Mouse (Mus musculus): ENCODE results near the gene Prpf40b. TPM values are rescaled to one million over a fixed set of nuclear protein-coding genes. Genes with fewer than 3 reads are reported as not detected.

Prpf40b gene
- total and polyA plus RNA-seq, 2 experiments = 7.9 to 27.9 TPM

GRCm38 (mm10) chr15:99328011-99328410 lies 33.1 kb downstream of the Prpf40b start:
- H3K27ac ChIP-seq (replicated peaks; ENCODE audit: insufficient read depth, low read depth, low read length) = no peak overlapping the region
- no peak overlapping the region for H3K9ac ChIP-seq (ENCODE audit: low read depth, low read length)
- H3K79me2 ChIP-seq (ENCODE audit: control insufficient read depth, insufficient read depth, low read length) = no peaks in the 10 kb centered on the region
- no peak for TF ChIP-seq CTCF (IDR thresholded peaks at IDR 0.05; ENCODE audit: low read depth, low read length)
- TF ChIP-seq POLR2A (IDR thresholded peaks at IDR 0.05; ENCODE audit: extremely low read depth, insufficient read depth, low read length) = no peak
- H3K36me3 ChIP-seq (ENCODE audit: control insufficient read depth, insufficient read depth, low read length) = no peaks in the 10 kb centered on the region
- H3K4me3 ChIP-seq (ENCODE audit: insufficient read depth, low read depth, low read length) = no peak overlapping the region
- H3K4me1 ChIP-seq (ENCODE audit: control insufficient read depth, insufficient read depth, low read length) = peaks cover 6% of the 10 kb centered on the region; the same call in 1 of the 2 replicates
- no peaks in the 10 kb centered on the region for H3K27me3 ChIP-seq (ENCODE audit: control insufficient read depth, insufficient read depth, low read length)
- WGBS = 98% methylated on average over 5 of the region's 5 CpGs
- DNase-seq (ENCODE audit: extremely low read depth, low read depth, low spot score) = no peak

- Histone ChIP-seq H3K9ac (ENCODE audit: low read depth, low read length) (no peak overlapping the region), H3K27ac (replicated peaks; ENCODE audit: insufficient read depth, low read depth, low read length) (no peak overlapping the region), H3K36me3 (ENCODE audit: control insufficient read depth, insufficient read depth, low read length) (no peaks in the 10 kb centered on the region), H3K4me1 (ENCODE audit: control insufficient read depth, insufficient read depth, low read length) (peaks cover 11% of the 10 kb centered on the region; the same call in 1 of the 2 replicates), H3K4me3 (ENCODE audit: insufficient read depth, low read depth, low read length) (no peak overlapping the region), H3K79me2 (ENCODE audit: control insufficient read depth, insufficient read depth, low read length) (no peaks in the 10 kb centered on the region), H3K27me3 (ENCODE audit: control insufficient read depth, insufficient read depth, low read length) (no peaks in the 10 kb centered on the region)
- TF ChIP-seq CTCF (IDR thresholded peaks at IDR 0.05; ENCODE audit: low read depth, low read length) = no peak
- TF ChIP-seq POLR2A (IDR thresholded peaks at IDR 0.05; ENCODE audit: extremely low read depth, insufficient read depth, low read length) = no peak
- WGBS = 68% methylated on average over 2 of the region's 2 CpGs
- no peak for DNase-seq (ENCODE audit: extremely low read depth, low read depth, low spot score)
These were observed 35.4 kb downstream of the Prpf40b start for GRCm38 (mm10) chr15:99330324-99330723.

- TF ChIP-seq POLR2A (IDR thresholded peaks at IDR 0.05; ENCODE audit: extremely low read depth, insufficient read depth, low read length) = no peak
- TF ChIP-seq CTCF (IDR thresholded peaks at IDR 0.05; ENCODE audit: low read depth, low read length) = no peak
- Histone ChIP-seq H3K27ac (replicated peaks; ENCODE audit: insufficient read depth, low read depth, low read length) (no peak overlapping the region), H3K27me3 (ENCODE audit: control insufficient read depth, insufficient read depth, low read length) (no peaks in the 10 kb centered on the region), H3K36me3 (ENCODE audit: control insufficient read depth, insufficient read depth, low read length) (no peaks in the 10 kb centered on the region), H3K79me2 (ENCODE audit: control insufficient read depth, insufficient read depth, low read length) (no peaks in the 10 kb centered on the region), H3K4me1 (ENCODE audit: control insufficient read depth, insufficient read depth, low read length) (peaks cover 11% of the 10 kb centered on the region; the same call in 1 of the 2 replicates), H3K4me3 (ENCODE audit: insufficient read depth, low read depth, low read length) (no peak overlapping the region), H3K9ac (ENCODE audit: low read depth, low read length) (no peak overlapping the region)
- no peak for DNase-seq (ENCODE audit: extremely low read depth, low read depth, low spot score)
- 85% methylated on average over 5 of the region's 5 CpGs for WGBS
These were observed 36.5 kb downstream of the Prpf40b start for GRCm38 (mm10) chr15:99331341-99331740.

GRCm38 (mm10) chr15:99332111-99332510 lies 37.2 kb downstream of the Prpf40b start:
- Histone ChIP-seq H3K4me3 (ENCODE audit: insufficient read depth, low read depth, low read length) (no peak overlapping the region), H3K36me3 (ENCODE audit: control insufficient read depth, insufficient read depth, low read length) (no peaks in the 10 kb centered on the region)

GRCm38 (mm10) chr15:99332921-99333675 lies 38.2 kb downstream of the Prpf40b start:
- Histone ChIP-seq H3K27me3 (ENCODE audit: control insufficient read depth, insufficient read depth, low read length) (no peaks in the 10 kb centered on the region), H3K4me1 (ENCODE audit: control insufficient read depth, insufficient read depth, low read length) (peaks cover 11% of the 10 kb centered on the region; the same call in 1 of the 2 replicates), H3K36me3 (ENCODE audit: control insufficient read depth, insufficient read depth, low read length) (no peaks in the 10 kb centered on the region), H3K79me2 (ENCODE audit: control insufficient read depth, insufficient read depth, low read length) (no peaks in the 10 kb centered on the region), H3K27ac (replicated peaks; ENCODE audit: insufficient read depth, low read depth, low read length) (peak overlapping the region; percentile 70), H3K4me3 (ENCODE audit: insufficient read depth, low read depth, low read length) (no peak overlapping the region), H3K9ac (ENCODE audit: low read depth, low read length) (no peak overlapping the region)
- 33% methylated on average over 9 of the region's 9 CpGs for WGBS
- peak; percentile 59 for DNase-seq (ENCODE audit: extremely low read depth, low read depth, low spot score)
- TF ChIP-seq POLR2A (IDR thresholded peaks at IDR 0.05; ENCODE audit: extremely low read depth, insufficient read depth, low read length) (no peak), CTCF (IDR thresholded peaks at IDR 0.05; ENCODE audit: low read depth, low read length) (no peak)

More at GRCm38 (mm10) chr15:99332111-99332510, 37.2 kb downstream of the Prpf40b start:
- TF ChIP-seq POLR2A (IDR thresholded peaks at IDR 0.05; ENCODE audit: extremely low read depth, insufficient read depth, low read length) = no peak
- no peak for TF ChIP-seq CTCF (IDR thresholded peaks at IDR 0.05; ENCODE audit: low read depth, low read length)
- Histone ChIP-seq H3K27ac (replicated peaks; ENCODE audit: insufficient read depth, low read depth, low read length) (peak overlapping the region; percentile 52), H3K4me1 (ENCODE audit: control insufficient read depth, insufficient read depth, low read length) (peaks cover 11% of the 10 kb centered on the region; the same call in 1 of the 2 replicates), H3K79me2 (ENCODE audit: control insufficient read depth, insufficient read depth, low read length) (no peaks in the 10 kb centered on the region), H3K9ac (ENCODE audit: low read depth, low read length) (no peak overlapping the region), H3K27me3 (ENCODE audit: control insufficient read depth, insufficient read depth, low read length) (no peaks in the 10 kb centered on the region)
- no peak for DNase-seq (ENCODE audit: extremely low read depth, low read depth, low spot score)

GRCm38 (mm10) chr15:99333676-99334065 lies 38.8 kb downstream of the Prpf40b start:
- TF ChIP-seq POLR2A (IDR thresholded peaks at IDR 0.05; ENCODE audit: extremely low read depth, insufficient read depth, low read length) = no peak
- no peak for TF ChIP-seq CTCF (IDR thresholded peaks at IDR 0.05; ENCODE audit: low read depth, low read length)
- Histone ChIP-seq H3K36me3 (ENCODE audit: control insufficient read depth, insufficient read depth, low read length) (no peaks in the 10 kb centered on the region), H3K4me3 (ENCODE audit: insufficient read depth, low read depth, low read length) (no peak overlapping the region), H3K27ac (replicated peaks; ENCODE audit: insufficient read depth, low read depth, low read length) (peak overlapping the region; percentile 70), H3K27me3 (ENCODE audit: control insufficient read depth, insufficient read depth, low read length) (no peaks in the 10 kb centered on the region), H3K4me1 (ENCODE audit: control insufficient read depth, insufficient read depth, low read length) (peaks cover 11% of the 10 kb centered on the region; the same call in 1 of the 2 replicates), H3K79me2 (ENCODE audit: control insufficient read depth, insufficient read depth, low read length) (no peaks in the 10 kb centered on the region), H3K9ac (ENCODE audit: low read depth, low read length) (no peak overlapping the region)
- 83% methylated on average over 3 of the region's 3 CpGs for WGBS
- DNase-seq (ENCODE audit: extremely low read depth, low read depth, low spot score) = no peak

Measured in liver, adult 2 months (tissue).